Mouse (Mus musculus) gastrocnemius, postnatal 4 days (tissue): ENCODE data around the gene Olfr374. TPM values are rescaled to one million over a fixed set of nuclear protein-coding genes. Genes with fewer than 3 reads are reported as not detected.
"Not testable (repeated sequence)": the region's sequence is repeated elsewhere in the genome, so short reads cannot be mapped to it uniquely, and the experiment has no call there.

Experiments used
- DNase-seq, 2 experiments: peaks; one replicate each; pipeline ENCODE4 v3.0.0; 2021 to 2022; ENCODE audit warnings: low spot score in 2 of 2, mixed read lengths in 2 of 2
- long read RNA-seq, 2 experiments: library from polyadenylated mRNA; stranded (forward); transcript quantifications; one replicate each; pipeline ENCODE4 v2.0.0; 2021
- total RNA-seq, 2 experiments: library from RNA; stranded (reverse); gene quantifications; 2 replicates each; pipeline ENCODE4 v1.2.3; 2021

Gene Olfr374
- not detected for total RNA-seq
- long read RNA-seq, experiment 1: 0 reads
- long read RNA-seq, experiment 2: 0 reads

DNA sequence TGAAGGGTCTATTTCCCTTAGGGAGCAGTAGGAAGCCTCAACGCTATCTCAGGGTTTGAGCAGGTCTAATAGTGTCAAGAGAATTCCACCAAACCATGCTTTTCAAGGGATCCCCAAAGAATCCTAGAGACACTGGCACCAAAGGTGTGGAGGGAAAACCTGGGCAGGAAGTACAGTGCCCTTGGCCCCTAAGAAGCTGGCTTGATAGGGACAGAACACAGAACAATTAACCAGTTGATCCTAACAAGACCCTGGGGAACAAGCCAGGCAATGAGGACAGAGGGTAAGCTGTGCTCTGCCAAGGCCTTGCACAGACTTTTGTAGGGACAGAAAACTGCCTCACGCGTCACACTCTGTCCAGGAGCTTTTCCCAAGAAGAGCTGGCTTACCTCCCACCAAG, at the start of gene Olfr374:
TSS of gene Olfr374 (plus strand) at position 301 of the 400 bp plus-strand sequence.
- DNase-seq: no peak

DNA sequence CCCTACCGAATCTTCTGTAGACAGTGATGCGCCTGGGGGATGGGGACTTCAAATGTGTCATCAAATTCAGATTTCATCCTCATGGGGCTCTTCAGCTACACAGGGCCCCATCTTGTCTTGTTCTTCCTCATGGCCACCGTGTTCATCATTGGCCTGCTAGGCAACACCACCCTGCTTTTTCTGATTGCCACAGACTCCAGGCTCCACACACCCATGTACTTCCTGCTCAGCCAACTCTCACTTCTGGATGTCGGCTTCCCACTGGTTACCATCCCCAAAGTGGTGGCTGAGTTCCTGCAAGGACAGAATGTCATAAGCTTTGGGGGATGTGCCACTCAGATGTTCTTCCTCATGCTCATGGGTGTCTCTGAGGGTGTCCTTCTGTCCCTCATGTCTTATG, 49.2 kb upstream of the Olfr374 start:
- not testable (repeated sequence) for DNase-seq

DNA sequence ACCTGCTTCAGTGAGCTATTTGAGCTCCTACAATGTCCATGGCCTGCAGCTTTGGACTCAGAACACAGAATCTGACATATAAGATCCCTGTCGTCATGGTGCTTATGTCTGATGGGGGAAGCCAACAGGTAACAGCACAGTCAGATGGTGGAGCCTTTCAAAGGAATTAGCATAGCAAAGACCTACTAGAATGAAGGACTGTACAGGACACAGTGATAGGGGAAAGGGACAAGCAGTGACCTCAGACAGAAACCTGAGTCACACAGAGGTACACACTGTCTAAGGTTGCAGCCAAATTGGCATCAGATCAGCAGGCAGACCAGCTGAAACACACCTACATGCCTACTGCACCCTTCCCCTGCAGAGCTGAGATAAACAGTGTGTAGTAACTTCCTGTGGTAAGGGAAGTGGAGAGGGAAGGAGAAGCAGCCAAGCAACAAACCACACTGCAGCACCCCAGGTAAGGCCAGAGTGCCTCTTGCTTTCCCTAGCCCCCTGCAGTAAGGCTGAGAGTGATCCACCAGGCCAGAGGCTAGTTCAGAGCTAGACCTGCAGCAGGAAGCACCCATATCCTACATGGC, 39.9 kb upstream of the Olfr374 start:
- not testable (repeated sequence) for DNase-seq

DNA sequence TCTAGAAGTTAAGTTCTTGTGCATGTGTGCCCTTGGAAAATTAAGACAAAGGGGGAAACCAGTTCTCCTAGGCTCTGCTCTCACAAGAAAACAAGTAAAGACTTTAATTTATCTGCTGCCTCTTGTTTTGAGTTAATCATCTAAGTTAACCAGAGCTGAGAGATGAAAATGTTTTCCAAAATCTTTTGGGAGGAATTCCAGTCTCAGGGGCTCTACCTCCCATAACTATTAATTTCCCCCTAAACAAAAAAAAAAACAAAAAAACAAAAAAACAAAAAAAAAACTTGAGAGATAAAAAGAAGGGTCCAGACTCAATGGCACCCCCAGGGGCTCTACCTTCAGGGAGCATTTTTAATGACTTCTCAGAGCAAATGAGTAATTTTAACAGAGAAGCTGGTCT, 24.0 kb upstream of the Olfr374 start, which contains the start of gene Olfr373:
TSS of gene Olfr373 (plus strand) at position 301 of the 400 bp plus-strand sequence.
- DNase-seq: not testable (repeated sequence)

DNA sequence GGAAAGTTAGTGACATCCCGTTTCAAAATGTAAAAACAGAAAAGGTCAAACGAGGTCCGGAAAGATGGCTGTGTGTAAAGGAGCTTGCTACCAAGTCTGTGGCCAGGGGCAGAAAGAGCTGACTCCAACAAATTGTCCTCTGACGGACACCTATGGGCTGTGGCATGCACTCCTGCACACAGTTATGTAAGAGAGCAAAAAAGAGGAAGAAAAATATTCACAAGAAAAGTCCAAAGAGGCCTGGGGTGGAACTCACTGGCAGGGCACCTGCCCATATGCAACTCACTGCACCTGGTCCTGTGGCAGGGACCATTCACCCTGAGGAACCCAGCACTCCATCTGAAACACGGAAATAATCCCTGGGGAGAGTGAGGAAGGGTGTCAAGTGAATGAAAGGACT, 22.1 kb upstream of the Olfr374 start:
- DNase-seq: no peak

DNA sequence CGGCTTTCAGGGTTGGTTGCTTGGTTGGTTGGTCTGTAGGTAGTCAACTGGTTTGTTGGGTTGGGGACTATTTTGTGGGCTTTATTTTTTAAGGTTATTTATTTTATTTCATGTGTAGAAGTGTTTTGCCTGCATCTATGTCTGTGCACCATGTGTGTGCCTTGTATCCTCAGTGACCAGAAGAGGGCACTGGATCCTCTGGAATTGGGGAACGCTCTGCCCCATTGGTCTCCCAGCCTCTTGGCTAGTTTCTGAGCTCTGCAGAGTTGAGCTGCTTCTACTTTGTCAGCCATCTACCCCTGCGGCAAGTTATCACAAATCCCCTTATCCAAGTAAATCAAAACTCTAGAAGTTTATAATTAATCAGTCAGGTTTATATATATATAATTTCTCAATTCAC, 19.2 kb upstream of the Olfr374 start:
- DNase-seq: not testable (repeated sequence)

DNA sequence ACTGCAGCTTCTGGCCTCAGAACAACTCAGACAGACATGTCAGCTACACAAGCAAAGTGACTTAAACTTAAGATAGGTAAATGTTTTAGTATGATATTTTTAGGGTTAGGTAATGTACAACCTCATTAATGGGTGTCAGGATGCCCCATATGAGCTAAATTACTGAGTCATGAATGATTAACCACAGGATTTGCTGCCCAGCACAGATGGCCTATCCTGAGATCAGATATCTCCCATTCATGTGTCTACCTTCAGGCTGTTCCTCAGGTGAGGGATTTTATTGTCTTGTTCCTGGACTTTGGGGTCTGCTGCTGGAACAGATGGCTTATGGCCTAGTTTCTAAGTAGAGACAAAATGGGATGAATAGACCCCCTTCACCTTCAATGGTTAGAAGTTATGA, 10.1 kb upstream of the Olfr374 start:
- DNase-seq: not testable (repeated sequence)

DNA sequence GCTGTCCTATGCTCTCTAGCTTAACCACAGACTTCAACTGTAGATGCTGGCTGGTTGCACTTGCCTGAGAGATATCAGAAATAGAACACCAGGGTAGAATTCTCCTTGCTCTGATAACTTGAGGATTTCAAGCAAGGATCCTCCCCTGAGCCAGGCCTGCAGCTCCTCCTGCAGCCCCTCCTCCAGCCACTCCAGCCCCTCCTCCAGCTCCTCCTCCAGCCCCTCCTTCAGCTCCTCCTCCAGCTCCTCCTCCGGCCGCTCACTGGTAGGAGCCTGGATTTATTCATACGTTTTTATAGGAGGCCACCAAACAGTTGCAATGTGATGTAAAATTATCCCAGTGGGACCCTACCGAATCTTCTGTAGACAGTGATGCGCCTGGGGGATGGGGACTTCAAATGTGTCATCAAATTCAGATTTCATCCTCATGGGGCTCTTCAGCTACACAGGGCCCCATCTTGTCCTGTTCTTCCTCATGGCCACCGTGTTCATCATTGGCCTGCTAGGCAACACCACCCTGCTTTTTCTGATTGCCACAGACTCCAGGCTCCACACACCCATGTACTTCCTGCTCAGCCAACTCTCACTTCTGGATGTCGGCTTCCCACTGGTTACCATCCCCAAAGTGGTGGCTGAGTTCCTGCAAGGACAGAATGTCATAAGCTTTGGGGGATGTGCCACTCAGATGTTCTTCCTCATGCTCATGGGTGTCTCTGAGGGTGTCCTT, 7.3 kb upstream of the Olfr374 start:
- DNase-seq: peak; percentile 34 to 40

DNA sequence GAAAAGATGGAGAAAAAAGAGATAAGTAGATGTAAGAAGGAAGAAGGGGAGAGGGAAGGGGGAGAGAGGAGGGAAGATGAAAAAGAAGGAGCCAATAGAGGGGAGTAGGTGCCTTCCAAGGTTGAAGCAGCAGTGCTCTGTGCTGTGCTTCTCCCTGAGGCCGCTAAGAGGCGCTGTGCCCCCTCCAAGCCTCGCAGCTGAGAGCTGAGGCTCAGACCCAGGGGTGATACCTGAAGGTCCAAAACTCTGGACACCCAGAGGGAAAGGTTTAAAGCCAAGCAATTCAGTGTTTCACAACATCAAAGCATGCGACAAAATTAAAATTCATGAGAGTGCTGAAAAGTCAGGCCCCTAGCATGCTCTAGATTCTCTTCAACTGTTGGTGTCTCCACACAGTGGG, 1.7 kb upstream of the Olfr374 start:
- DNase-seq: no peak

DNA sequence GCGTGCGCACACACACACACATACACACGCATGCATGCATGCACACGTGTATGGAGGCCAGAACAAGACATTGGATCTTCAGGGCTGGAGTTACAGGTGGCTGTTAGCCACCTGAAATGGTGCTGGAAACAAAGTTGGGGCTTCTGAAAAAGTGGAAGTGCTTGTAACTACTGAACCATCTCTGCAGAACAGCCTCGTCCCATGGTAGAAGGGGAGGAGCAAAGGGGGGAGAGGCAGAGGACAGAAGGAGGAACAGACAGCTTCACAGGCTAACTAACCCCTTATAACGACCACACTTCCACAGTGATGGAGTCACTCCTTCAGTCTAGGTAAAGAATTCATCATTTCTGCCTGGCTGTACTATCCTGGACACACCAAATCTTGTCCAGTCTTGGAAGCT, 4.0 kb downstream of the Olfr374 start:
- no peak for DNase-seq

DNA sequence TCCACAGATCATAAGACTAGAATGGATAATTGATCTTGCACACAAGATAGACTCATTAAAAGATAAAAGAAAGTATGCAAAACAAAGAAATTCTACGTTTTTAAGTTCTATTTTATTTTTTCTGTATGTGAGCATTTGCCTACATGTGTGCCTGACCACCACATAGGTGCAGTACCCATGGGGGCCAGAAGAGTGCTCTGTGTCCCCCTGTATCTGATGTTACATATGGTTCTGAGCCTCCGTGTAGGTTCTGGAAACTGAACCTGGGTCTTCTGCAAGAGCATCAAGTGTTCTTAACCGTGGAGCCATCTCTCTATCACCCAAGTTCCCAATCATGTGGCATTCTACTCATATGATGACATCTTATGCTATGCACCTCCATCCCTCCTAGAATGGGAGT, 5.6 kb downstream of the Olfr374 start:
- no peak for DNase-seq

DNA sequence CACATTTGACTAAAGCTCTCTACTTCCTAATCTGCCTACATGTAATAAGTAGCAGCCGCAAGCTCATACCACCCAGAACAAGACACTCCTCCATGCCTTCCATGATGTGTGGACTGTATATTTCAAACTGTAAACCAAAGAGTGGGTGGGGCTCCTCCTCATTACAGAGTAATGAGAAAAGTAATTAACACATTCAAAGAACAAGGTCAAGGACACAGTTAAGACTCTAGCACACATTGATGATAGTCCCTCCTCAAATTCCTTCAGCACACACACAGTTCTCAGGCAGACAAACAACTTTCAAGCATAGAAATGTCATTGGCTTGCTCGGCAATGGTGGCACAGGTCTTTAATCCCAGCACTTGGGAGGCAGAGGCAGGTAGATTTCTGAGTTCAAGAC, 8.4 kb downstream of the Olfr374 start:
- DNase-seq: no peak

DNA sequence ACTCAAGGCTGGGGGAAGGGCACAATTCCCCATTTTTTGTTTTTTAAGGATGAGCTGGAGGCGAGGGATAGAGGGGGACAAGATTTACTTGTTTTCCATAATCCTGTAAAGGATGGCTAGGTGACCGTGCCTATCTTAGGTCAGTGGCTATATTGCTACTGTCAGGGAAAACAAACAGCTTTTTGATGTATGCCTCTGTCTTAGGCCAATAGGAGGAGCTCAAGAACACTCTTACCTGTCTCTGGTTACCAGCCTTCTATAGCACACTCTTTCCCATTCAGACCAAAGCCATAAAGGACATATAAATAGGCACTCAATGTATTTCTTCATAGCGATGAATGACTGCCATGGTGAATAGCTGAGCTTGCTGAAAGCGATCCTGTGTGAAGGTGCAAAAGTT, 11.8 kb downstream of the Olfr374 start:
- no peak for DNase-seq

DNA sequence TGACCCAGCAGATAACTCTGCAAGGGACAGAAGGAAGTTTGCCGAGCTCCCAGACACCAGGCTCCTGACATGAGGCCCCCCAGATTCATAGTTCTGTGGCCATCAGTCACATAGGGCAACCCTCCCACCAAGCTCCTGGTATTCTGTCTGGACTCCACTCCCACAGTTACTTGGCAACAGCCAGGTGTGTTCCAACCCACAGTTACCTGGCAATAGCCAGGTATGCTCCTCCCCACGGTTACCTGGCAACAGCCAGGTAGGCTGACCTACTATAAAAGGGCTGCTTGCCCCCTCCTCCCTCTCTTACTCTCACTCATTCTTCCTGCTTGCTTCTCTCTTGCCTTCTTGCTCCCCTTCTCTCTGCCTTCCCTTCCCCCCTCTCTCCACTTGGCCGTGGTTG, 14.6 kb downstream of the Olfr374 start:
- DNase-seq: not testable (repeated sequence)

DNA sequence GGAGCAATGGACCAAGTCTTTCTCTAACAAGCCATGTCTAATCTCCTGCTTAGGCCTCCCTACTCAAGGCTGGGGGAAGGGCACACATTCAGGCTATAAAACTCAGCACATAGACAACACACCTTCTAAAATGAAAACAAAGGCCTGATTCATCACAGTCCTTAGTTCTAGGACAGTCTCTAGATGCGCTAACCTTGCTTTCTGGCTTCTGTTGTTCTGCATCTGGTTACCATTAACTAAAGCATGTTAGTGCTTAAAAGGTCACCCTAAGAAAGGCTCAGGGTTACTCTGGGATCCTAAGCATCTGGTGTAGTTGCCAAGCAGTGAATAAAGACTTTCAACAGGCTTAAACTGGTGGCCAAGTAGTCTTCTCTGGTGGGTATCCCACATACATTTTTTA, 15.2 kb downstream of the Olfr374 start:
- no peak for DNase-seq

DNA sequence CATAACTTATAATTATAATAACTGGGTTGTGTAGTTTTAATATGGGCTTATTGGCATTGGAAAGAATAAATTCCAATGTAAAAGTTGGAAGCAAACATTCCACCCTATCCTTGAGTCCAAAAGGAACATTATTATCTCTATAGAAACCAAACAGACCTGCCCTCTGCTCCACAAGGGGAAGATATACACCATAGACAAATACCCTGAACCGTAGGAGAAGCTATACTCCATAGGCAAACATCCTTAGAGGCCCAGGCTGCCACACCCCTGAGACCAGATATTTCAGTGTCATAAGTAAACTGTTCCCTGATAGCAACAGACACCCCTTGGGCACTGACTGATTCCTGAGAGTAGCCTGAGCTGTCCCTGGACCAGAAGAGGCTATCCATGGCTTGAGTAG, 21.0 kb downstream of the Olfr374 start:
- no peak for DNase-seq

DNA sequence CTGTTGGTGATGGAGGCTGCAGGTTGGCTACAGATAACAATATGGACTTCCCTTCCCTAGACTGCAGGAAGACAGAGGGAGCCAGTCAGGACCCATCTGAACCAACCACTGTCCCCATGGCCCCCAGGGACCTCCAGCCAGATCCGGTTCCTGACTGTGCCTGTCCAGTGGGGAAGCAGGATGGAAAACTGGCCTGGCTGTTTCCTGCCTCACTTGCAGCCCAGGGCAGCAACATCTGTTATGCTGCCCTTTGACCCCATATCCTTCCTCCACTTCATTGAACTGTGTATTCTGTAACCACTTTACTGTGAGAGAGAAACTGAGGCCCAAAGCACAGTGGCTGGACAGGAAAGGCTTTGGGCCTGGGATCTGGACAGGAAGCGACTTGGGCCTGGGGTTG, 24.4 kb downstream of the Olfr374 start:
- DNase-seq: no peak

DNA sequence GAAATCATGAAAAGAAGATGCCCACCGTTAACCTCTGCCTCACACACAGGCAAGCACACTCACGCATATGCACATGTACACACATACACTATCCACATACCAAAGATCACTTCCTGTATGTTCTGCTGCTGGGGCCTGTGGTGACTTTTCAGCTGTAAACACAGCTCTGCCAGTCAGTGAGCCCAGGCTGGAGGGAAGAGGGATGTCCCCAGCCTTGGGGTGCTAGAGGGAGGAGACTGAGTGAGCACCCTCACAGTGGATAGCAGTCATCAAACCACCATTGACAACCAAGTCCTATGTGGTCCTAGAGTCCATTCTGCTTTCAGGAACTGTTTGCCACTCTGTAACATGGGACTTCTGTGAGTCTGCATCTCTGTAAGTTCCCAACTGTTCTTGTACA, 25.1 kb downstream of the Olfr374 start:
- no peak for DNase-seq

DNA sequence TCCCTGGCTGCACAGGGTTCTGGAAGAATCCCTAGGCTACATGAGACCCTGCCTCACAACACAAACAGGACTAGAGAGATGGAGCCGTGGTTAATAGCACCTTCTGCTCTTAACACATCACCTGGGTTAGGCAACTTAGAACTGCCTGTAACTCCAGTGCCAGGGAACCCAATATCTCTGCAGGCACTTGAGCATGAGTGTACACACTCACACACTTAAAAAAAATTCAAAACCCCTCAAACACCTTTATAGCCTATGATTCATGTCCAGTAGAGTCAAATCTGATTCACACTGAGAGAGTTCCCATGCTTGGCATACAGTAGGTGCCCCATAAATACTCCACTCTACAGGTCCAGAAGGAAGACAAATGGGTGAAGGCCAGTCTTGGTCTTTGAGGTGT, 25.6 kb downstream of the Olfr374 start:
- no peak for DNase-seq

DNA sequence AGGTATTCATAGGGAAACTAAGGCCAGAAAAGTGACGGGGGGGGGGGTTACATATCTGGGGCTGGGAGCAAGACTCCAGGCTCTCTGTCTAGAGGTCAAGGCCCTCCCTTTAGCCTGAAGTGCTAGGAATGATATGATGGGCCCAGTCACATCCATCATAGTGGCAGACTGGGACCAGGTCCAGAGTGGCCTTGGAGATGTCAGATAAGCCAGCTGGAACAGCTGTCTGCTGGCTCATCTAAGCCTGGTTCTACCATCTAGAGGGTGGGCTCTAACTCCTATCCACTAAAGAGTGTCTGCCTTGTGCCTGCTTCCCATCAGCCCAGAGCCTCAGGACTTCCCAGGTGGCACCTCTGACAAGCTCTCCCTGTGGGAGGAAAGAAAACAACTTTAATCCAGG, 26.1 kb downstream of the Olfr374 start:
- no peak for DNase-seq

DNA sequence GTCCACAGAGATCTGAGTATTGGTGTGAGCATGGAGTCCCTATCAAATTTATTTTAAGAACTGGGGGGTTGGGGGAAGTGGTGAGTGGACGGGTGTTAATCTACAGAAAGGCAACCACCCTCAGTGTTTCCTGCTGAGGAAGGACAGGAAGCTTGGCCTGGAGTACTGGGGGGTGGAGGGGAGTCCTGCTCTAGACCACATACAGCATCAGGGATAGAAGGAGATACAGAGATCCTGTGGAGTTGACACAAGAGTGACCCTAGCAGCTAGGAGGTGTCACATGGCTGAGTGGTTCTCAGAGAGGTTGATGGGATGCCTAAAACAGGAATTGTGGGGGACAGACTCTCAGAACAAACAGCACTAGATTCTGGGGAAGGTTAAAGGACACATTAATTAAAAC, 26.7 kb downstream of the Olfr374 start:
- no peak for DNase-seq

DNA sequence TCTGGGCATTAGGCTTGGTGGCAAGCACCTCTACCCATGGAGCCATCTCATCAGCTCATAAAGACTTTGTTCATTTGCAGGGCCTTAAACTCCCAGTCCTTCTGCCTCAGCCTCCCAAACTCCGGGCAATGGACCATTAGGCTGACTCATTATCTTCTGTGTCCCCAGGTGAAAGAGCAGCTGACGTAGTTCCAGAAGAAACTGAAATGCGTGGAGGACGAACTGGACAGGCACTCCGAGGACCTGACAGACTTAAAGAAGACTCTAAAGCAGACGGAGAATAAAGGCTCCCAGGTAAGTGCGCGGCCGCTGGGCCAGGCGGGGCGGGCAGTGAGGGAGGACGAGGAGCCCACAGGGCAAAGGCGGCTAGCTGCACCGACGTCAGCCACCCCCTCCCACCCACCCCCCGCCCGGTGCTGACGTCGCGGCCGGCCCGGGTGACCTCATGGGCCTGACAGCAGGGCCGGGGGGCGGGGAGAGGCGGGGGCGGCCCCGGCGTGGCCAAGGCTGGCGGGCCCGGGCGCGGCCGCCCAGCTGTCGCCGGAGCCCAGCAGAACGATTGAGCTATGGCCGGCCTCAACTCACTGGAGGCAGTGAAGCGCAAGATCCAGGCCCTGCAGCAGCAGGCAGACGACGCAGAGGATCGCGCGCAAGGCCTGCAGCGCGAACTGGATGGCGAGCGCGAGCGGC, 28.1 kb downstream of the Olfr374 start, which contains the start of gene Tpm4:
TSS of gene Tpm4 (plus strand) at position 220 of the 690 bp plus-strand sequence.
- peak; percentile 64 to 71 for DNase-seq
